Mouse (Mus musculus): ENCODE measurements around the gene Snrnp70.

- TF ChIP-seq CTCF (IDR thresholded peaks at IDR 0.05; ENCODE audit: low read depth) (no peak), EP300 (IDR thresholded peaks at IDR 0.05; ENCODE audit: low read depth) (no peak)
Observed at GRCm38 (mm10) chr7:45368178-45368577, 27.4 kb downstream of the Snrnp70 start.

All from liver, postnatal 0 days (tissue).